11 mouse cellular contexts compared by ENCODE assay signal in the genomic region with DNA sequence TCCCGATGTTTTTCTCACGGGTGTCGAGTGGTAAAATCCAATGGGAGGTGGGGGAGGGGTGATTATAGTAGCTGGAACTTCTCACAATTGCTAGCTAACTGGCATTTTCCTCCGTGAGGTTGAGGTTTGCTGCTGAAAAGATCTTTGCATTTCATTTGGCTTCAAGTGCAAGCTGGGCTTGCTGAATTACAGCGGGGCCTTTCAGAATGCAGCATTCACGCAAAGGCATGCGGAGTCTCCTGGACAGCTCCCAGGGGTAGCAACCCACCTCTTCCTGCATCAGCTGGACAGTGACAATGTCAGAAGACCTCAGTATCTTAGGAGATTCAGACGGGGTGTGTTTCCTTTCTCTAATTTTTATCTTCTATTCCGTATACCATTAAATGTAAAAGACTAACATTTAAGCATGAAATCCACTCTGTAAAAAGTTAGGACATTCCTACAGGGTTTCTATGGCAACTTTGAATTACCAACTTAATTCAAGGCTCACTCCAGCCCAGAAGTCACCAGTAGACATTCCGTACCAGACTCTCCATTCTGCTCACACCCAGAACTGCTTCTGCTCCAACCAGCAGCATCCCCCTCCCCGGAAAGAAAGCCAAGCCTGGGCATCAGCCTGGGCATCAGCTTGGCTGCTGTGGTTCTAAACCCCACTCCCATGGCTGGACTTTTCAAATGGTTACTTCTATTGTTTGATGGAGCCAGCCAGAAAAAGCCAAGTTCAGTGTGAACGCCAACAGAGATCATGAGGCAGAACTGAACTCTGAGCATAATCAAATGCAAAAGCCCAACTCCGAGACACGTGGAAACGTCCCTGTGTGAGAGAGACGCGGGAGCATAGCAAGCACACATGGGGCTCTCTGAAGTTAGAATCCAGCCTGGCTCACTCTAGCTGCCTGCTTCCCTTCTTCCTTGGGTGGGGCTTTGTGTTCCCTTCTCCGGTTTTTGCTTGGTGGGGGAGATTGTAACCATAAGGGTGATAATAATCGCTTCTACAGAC. TPM values are rescaled to one million over a fixed set of nuclear protein-coding genes. Genes with fewer than 3 reads are reported as not detected.
A peak's percentile ranks its signal among the peaks of the same experiment; 100 is the strongest.
DNase-seq lines count a peak whose midpoint lies in the region; ATAC-seq lines count a peak whose summit lies in the region.
"Had no signal": no experiment of that assay in that cellular context is flagged by ENCODE, and none has a peak within 500 bp of the region (broad histone marks: within the 10 kb centered on the region; RNA-seq: fewer than 3 reads in every experiment).

No protein-coding gene starts in this region.

- H3K27ac ChIP-seq in forebrain, embryonic 10.5 days: peak overlapping the region; percentile 77
- no peak overlapping the region for H3K27ac ChIP-seq in liver, embryonic 12.5 days
- no peak overlapping the region for H3K27ac ChIP-seq in heart, embryonic 12.5 days (ENCODE audit: poor library complexity, severe bottlenecking)
- H3K27ac ChIP-seq: heart, embryonic 13.5 days had no signal

- intact Hi-C loops in left cerebral cortex, postnatal 4 days (cut with DNase I): no loop called here
- intact Hi-C loops in heart, postnatal 14 days (cut with DNase I): no loop called here

- no peaks in the 10 kb centered on the region for H3K9me3 ChIP-seq in forebrain, embryonic 10.5 days
- H3K9me3 ChIP-seq in liver, embryonic 12.5 days (replicated peaks): no peaks in the 10 kb centered on the region
- H3K9me3 ChIP-seq in heart, embryonic 12.5 days (replicated peaks): no peaks in the 10 kb centered on the region
- H3K9me3 ChIP-seq: heart, embryonic 13.5 days had no signal

- 51% methylated on average over 19 of the region's 19 CpGs for WGBS in forebrain, embryonic 10.5 days
- WGBS in liver, embryonic 12.5 days (ENCODE audit: insufficient replicate concordance): 56% methylated on average over 19 of the region's 19 CpGs
- WGBS in heart, embryonic 12.5 days: 54% methylated on average over 19 of the region's 19 CpGs

- peaks cover 37% of the 10 kb centered on the region for H3K4me1 ChIP-seq in forebrain, embryonic 10.5 days
- no peaks in the 10 kb centered on the region for H3K4me1 ChIP-seq in liver, embryonic 12.5 days
- H3K4me1 ChIP-seq in heart, embryonic 12.5 days (replicated peaks): no peaks in the 10 kb centered on the region
- H3K4me1 ChIP-seq: heart, embryonic 13.5 days had no signal

- H3K9ac ChIP-seq in liver, embryonic 12.5 days: no peak overlapping the region
- no peak overlapping the region for H3K9ac ChIP-seq in heart, embryonic 12.5 days
- H3K9ac ChIP-seq: heart, embryonic 13.5 days had no signal

- H3K4me3 ChIP-seq in forebrain, embryonic 10.5 days: peak overlapping the region; percentile 23; the same call in 1 of the 2 replicates
- H3K4me3 ChIP-seq in liver, embryonic 12.5 days: no peak overlapping the region
- H3K4me3 ChIP-seq in heart, embryonic 12.5 days: no peak overlapping the region
- H3K4me3 ChIP-seq: heart, embryonic 13.5 days had no signal

- H3K4me2 ChIP-seq in liver, embryonic 12.5 days: no peak overlapping the region
- no peak overlapping the region for H3K4me2 ChIP-seq in heart, embryonic 12.5 days
- H3K4me2 ChIP-seq: heart, embryonic 13.5 days had no signal

- H3K36me3 ChIP-seq in forebrain, embryonic 10.5 days (replicated peaks): no peaks in the 10 kb centered on the region
- no peaks in the 10 kb centered on the region for H3K36me3 ChIP-seq in liver, embryonic 12.5 days
- H3K36me3 ChIP-seq in heart, embryonic 12.5 days: no peaks in the 10 kb centered on the region
- H3K36me3 ChIP-seq: heart, embryonic 13.5 days had no signal

- DNase-seq in left cerebral cortex, postnatal 4 days: peak; percentile 59
- no peak for DNase-seq in left cerebral cortex, adult 11 months (ENCODE audit: low spot score)
- peak; percentile 19 for DNase-seq in forebrain, embryonic 10.5 days (ENCODE audit: extremely low spot score, low spot score)
- peak; percentile 49 for DNase-seq in mesoderm, embryonic 11.5 days (ENCODE audit: low read depth, low spot score)
- DNase-seq in retina, embryonic 14.5 days (ENCODE audit: low spot score): peak; percentile 5
- DNase-seq in heart, postnatal 14 days: no peak
- DNase-seq: kidney, adult 9 months had no signal

- no peak for ATAC-seq in liver, embryonic 12.5 days
- no peak for ATAC-seq in heart, embryonic 12.5 days (ENCODE audit: insufficient number of reproducible peaks, low FRiP score)
- ATAC-seq: CD4-positive, CD25-positive, alpha-beta regulatory T cell, adult 4 months had no signal

- no peaks in the 10 kb centered on the region for H3K27me3 ChIP-seq in forebrain, embryonic 10.5 days (ENCODE audit: poor library complexity, severe bottlenecking)
- no peaks in the 10 kb centered on the region for H3K27me3 ChIP-seq in liver, embryonic 12.5 days (replicated peaks)
- no peaks in the 10 kb centered on the region for H3K27me3 ChIP-seq in heart, embryonic 12.5 days (replicated peaks)
- H3K27me3 ChIP-seq: heart, embryonic 13.5 days had no signal

RNA-seq across cellular contexts. Expression of a gene that starts 30.5 kb away (rescaled TPM):
- total RNA-seq in left cerebral cortex, postnatal 4 days (2021): 100 to 1,000 TPM; 740 to 795 TPM
- 2.1 and 3.0 TPM in 2 replicates for polyA plus RNA-seq in forebrain, embryonic 10.5 days (2016; fragmentation: Nextera tagmentation; extraction: Ambion mirVana)
- total RNA-seq in heart, postnatal 14 days (2021): 10 to 100 TPM; 35.1 to 35.8 TPM
- polyA plus RNA-seq in liver, embryonic 12.5 days (2016; fragmentation: Nextera tagmentation; extraction: Ambion mirVana): 0.49 TPM in 2 replicates
- polyA plus RNA-seq in heart, embryonic 12.5 days (2016; fragmentation: Nextera tagmentation; extraction: Ambion mirVana): 1.5 and 1.6 TPM in 2 replicates

Comparison
In these comparisons a context has a peak if more than half of its experiments do, and no peak if none do; other contexts are left out.
1. DNase-seq: peak in left cerebral cortex, postnatal 4 days (single experiment), forebrain, embryonic 10.5 days (single experiment), mesoderm, embryonic 11.5 days (single experiment) and retina, embryonic 14.5 days (single experiment); none in left cerebral cortex, adult 11 months (single experiment) and heart, postnatal 14 days (0 of 2).